Mouse (Mus musculus): ENCODE measurements at regions not wholly inside any gene's neighbourhood (a gene's known extent, or its start where the extent isn't known, plus 50 kb on each side); places are given as distances from the start of the nearest gene placed in this dataset.

DNA sequence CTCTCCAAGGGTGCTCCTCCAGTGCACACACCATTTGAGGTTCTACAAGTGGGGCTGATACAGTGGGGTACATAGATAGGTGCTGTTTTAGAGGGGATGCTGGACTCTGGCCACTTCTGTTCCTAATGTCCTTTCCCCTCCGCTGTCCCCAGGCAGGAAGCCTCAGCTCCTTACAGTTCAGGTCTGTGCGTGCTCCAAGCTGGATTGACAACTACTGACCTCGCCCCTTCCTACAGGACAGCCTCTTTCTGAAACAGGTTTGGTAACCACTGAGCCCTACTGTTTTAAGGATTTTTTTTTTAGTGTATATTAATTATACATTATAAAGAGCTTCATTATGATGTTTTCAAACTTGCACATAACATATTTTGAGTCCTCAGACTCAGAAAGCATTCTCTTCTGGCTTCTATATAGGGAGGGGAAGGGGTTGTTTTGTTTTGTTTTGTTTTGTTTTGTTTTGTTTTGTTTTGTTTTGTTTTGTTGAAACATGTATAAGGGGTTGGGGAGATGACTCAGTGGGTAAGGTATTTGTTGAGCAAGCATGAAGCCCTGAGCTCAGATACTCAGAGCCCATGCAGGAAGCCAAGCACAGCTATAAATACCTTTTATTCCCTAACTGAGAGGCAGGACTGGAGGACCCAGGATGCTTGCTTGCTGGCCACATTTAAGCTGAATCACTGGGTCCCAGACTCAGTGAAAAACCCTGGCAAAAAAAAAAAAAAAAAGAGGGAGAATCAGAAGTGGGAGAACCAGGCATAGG is 81.4 kb upstream of the Hand1 start:
- H3K4me2 ChIP-seq (ENCODE audit: low read depth, low read length) = no peak overlapping the region
- H3K4me3 ChIP-seq (ENCODE audit: low read length) = no peak overlapping the region
- H3K9me3 ChIP-seq (replicated peaks; ENCODE audit: control insufficient read depth, low read length) = no peaks in the 10 kb centered on the region
- WGBS = 66% methylated on average over 3 of the region's 3 CpGs
- H3K27ac ChIP-seq (ENCODE audit: low read length) = no peak overlapping the region
- H3K36me3 ChIP-seq (ENCODE audit: control insufficient read depth, insufficient read depth) = no peaks in the 10 kb centered on the region
- ATAC-seq (replicated peaks; ENCODE audit: extremely low read depth, insufficient read depth, low FRiP score) = no peak
- peaks cover 18% of the 10 kb centered on the region for H3K4me1 ChIP-seq (ENCODE audit: control insufficient read depth, insufficient read depth, low read length)
- H3K9ac ChIP-seq (ENCODE audit: low read length) = no peak overlapping the region
- no peaks in the 10 kb centered on the region for H3K27me3 ChIP-seq (ENCODE audit: control insufficient read depth, insufficient read depth, low read length)

- H3K27me3 ChIP-seq (ENCODE audit: control insufficient read depth, insufficient read depth, low read length) = no peaks in the 10 kb centered on the region
- no peak overlapping the region for H3K4me3 ChIP-seq (ENCODE audit: low read length)
- no peak overlapping the region for H3K9ac ChIP-seq (ENCODE audit: low read length)
- ATAC-seq (replicated peaks; ENCODE audit: extremely low read depth, insufficient read depth, low FRiP score) = no peak
- H3K27ac ChIP-seq (ENCODE audit: low read length) = no peak overlapping the region
- 30% methylated on average over 14 of the region's 14 CpGs for WGBS
- no peaks in the 10 kb centered on the region for H3K36me3 ChIP-seq (ENCODE audit: control insufficient read depth, insufficient read depth)
- no peaks in the 10 kb centered on the region for H3K9me3 ChIP-seq (replicated peaks; ENCODE audit: control insufficient read depth, low read length)
- no peak overlapping the region for H3K4me2 ChIP-seq (ENCODE audit: low read depth, low read length)
- peaks cover 18% of the 10 kb centered on the region for H3K4me1 ChIP-seq (ENCODE audit: control insufficient read depth, insufficient read depth, low read length)
Measured at GRCm38 (mm10) chr11:57913020-57913699, 80.5 kb upstream of the Hand1 start.

- Histone ChIP-seq H3K9ac (ENCODE audit: low read length) (no peak overlapping the region), H3K4me1 (ENCODE audit: control insufficient read depth, insufficient read depth, low read length) (peaks cover 18% of the 10 kb centered on the region), H3K4me3 (ENCODE audit: low read length) (no peak overlapping the region), H3K36me3 (ENCODE audit: control insufficient read depth, insufficient read depth) (no peaks in the 10 kb centered on the region), H3K27me3 (ENCODE audit: control insufficient read depth, insufficient read depth, low read length) (no peaks in the 10 kb centered on the region), H3K9me3 (replicated peaks; ENCODE audit: control insufficient read depth, low read length) (no peaks in the 10 kb centered on the region), H3K27ac (ENCODE audit: low read length) (no peak overlapping the region), H3K4me2 (ENCODE audit: low read depth, low read length) (no peak overlapping the region)
- WGBS = 28% methylated on average over 10 of the region's 10 CpGs
- ATAC-seq (replicated peaks; ENCODE audit: extremely low read depth, insufficient read depth, low FRiP score) = no peak
Measured at GRCm38 (mm10) chr11:57911698-57912283, 79.2 kb upstream of the Hand1 start.

DNA sequence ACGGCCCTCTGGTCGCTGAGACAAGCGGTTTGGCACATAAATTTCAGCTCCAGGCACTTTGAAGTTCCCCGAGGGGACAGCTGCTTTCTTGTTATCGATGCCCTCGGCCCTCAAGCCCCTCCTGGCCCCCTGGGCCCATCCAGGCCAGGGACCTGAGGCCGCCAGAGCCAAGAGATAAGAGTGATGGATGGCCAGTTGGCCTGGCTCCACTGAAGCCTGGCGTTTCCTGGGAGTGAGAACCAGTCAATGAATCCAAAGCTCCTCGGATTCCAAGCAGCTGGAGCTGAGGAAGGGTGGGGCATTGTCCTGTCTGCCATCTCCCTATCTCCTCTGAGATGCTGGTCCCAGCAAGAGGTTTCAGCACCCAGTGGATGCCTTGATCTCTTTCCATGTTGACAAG is 71.6 kb upstream of the Hand1 start:
- H3K4me2 ChIP-seq (ENCODE audit: low read depth, low read length) = no peak overlapping the region
- no peak overlapping the region for H3K4me3 ChIP-seq (ENCODE audit: low read length)
- H3K27ac ChIP-seq (ENCODE audit: low read length) = no peak overlapping the region
- no peaks in the 10 kb centered on the region for H3K27me3 ChIP-seq (ENCODE audit: control insufficient read depth, insufficient read depth, low read length)
- no peaks in the 10 kb centered on the region for H3K9me3 ChIP-seq (replicated peaks; ENCODE audit: control insufficient read depth, low read length)
- no peaks in the 10 kb centered on the region for H3K36me3 ChIP-seq (ENCODE audit: control insufficient read depth, insufficient read depth)
- H3K9ac ChIP-seq (ENCODE audit: low read length) = no peak overlapping the region
- WGBS = 7% methylated on average over 9 of the region's 9 CpGs
- peaks cover 4% of the 10 kb centered on the region for H3K4me1 ChIP-seq (ENCODE audit: control insufficient read depth, insufficient read depth, low read length)
- no peak for ATAC-seq (replicated peaks; ENCODE audit: extremely low read depth, insufficient read depth, low FRiP score)

DNA sequence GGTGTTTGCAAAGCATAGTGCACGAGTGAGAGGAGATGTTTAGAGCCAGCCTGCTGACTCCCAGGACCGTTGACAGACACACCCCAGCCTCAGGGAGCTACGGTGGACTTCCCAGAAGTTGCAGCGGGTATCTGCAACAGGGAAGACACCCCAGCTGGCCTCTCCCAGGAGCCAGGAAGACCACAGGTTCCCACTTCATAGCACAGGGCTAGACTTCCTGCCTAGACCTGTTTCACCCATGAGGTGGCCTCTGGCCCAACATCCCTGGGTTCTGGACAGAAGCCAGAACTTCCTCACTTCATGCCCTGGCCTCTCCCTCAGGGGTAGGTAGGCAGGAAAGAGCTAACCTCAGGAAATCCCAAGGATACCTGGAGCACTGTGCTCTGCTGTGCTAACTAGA is 66.7 kb upstream of the Hand1 start:
- no peaks in the 10 kb centered on the region for H3K27me3 ChIP-seq (ENCODE audit: control insufficient read depth, insufficient read depth, low read length)
- no peak overlapping the region for H3K4me2 ChIP-seq (ENCODE audit: low read depth, low read length)
- no peak overlapping the region for H3K27ac ChIP-seq (ENCODE audit: low read length)
- 18% methylated on average over 4 of the region's 4 CpGs for WGBS
- peaks cover 4% of the 10 kb centered on the region for H3K4me1 ChIP-seq (ENCODE audit: control insufficient read depth, insufficient read depth, low read length)
- no peaks in the 10 kb centered on the region for H3K36me3 ChIP-seq (ENCODE audit: control insufficient read depth, insufficient read depth)
- H3K4me3 ChIP-seq (ENCODE audit: low read length) = no peak overlapping the region
- no peak for ATAC-seq (replicated peaks; ENCODE audit: extremely low read depth, insufficient read depth, low FRiP score)
- no peak overlapping the region for H3K9ac ChIP-seq (ENCODE audit: low read length)
- no peaks in the 10 kb centered on the region for H3K9me3 ChIP-seq (replicated peaks; ENCODE audit: control insufficient read depth, low read length)

- Histone ChIP-seq H3K27ac (ENCODE audit: low read length) (no peak overlapping the region), H3K4me2 (ENCODE audit: low read depth, low read length) (no peak overlapping the region), H3K36me3 (ENCODE audit: control insufficient read depth, insufficient read depth) (no peaks in the 10 kb centered on the region), H3K4me3 (ENCODE audit: low read length) (no peak overlapping the region), H3K9ac (ENCODE audit: low read length) (no peak overlapping the region), H3K9me3 (replicated peaks; ENCODE audit: control insufficient read depth, low read length) (no peaks in the 10 kb centered on the region), H3K4me1 (ENCODE audit: control insufficient read depth, insufficient read depth, low read length) (no peaks in the 10 kb centered on the region), H3K27me3 (ENCODE audit: control insufficient read depth, insufficient read depth, low read length) (no peaks in the 10 kb centered on the region)
- WGBS = 39% methylated on average over 1 of the region's 1 CpGs
- no peak for ATAC-seq (replicated peaks; ENCODE audit: extremely low read depth, insufficient read depth, low FRiP score)
Measured at GRCm38 (mm10) chr11:57895497-57895896, 62.9 kb upstream of the Hand1 start.

- H3K4me3 ChIP-seq (ENCODE audit: low read length) = no peak overlapping the region
- no peak overlapping the region for H3K4me2 ChIP-seq (ENCODE audit: low read depth, low read length)
- H3K27ac ChIP-seq (ENCODE audit: low read length) = no peak overlapping the region
- H3K9ac ChIP-seq (ENCODE audit: low read length) = no peak overlapping the region
- ATAC-seq (replicated peaks; ENCODE audit: extremely low read depth, insufficient read depth, low FRiP score) = no peak
- H3K9me3 ChIP-seq (replicated peaks; ENCODE audit: control insufficient read depth, low read length) = no peaks in the 10 kb centered on the region
- 69% methylated on average over 15 of the region's 15 CpGs for WGBS
- no peaks in the 10 kb centered on the region for H3K4me1 ChIP-seq (ENCODE audit: control insufficient read depth, insufficient read depth, low read length)
- peaks cover 2% of the 10 kb centered on the region; the same call in 1 of the 2 replicates for H3K27me3 ChIP-seq (ENCODE audit: control insufficient read depth, insufficient read depth, low read length)
- no peaks in the 10 kb centered on the region for H3K36me3 ChIP-seq (ENCODE audit: control insufficient read depth, insufficient read depth)
Measured at GRCm38 (mm10) chr11:57882736-57883635, 50.4 kb upstream of the Hand1 start.
